8 mouse cellular contexts compared by ENCODE assay signal in the genomic region with DNA sequence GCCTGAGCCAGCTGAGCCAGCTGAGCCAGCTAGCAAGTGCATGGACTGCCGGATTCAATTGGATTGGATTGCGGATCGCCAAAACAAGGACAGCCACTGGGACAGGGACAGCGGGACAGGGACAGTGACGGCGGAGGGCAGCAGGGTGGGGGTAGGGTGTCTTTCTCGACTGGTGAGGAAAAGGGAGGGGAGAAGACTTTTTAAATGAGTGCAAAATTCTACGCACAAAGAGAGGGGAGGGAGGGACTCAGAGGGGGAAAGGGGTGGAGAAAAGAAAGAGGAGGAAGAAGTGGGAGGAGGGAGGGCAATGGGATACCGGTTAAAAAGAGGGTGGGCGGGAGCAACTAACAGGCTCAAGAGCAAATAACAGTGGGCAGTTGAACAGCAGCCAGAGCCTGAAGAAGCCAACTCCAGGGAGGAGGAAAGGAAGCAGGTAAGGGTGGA.
DNase-seq lines count a peak whose midpoint lies in the region; ATAC-seq and TF ChIP-seq lines count a peak whose summit lies in the region.

No protein-coding gene starts in this region.

- peak overlapping the region; percentile 38; the same call in 1 of the 2 replicates for H3K27ac ChIP-seq in gastrocnemius, adult 2 months
- no peak overlapping the region for H3K27ac ChIP-seq in intestine, embryonic 14.5 days (ENCODE audit: low read depth)
- H3K27ac ChIP-seq in midbrain, embryonic 11.5 days (ENCODE audit: low read depth, low read length): no peak overlapping the region

- H3K27me3 ChIP-seq in intestine, embryonic 14.5 days (replicated peaks; ENCODE audit: control insufficient read depth, insufficient read depth, low read length): 0 out of 2 replicates have a peak, but pooled peaks cover 2% of the 10 kb centered on the region
- H3K27me3 ChIP-seq in midbrain, embryonic 11.5 days (ENCODE audit: control insufficient read depth, insufficient read depth, low read length): no peaks in the 10 kb centered on the region

- no peak for ATAC-seq in intestine, embryonic 14.5 days (replicated peaks; ENCODE audit: low FRiP score, low TSS enrichment, low read depth)
- peak; percentile 64; the same call in 1 of the 2 replicates for ATAC-seq in midbrain, embryonic 11.5 days (ENCODE audit: low FRiP score)
- ATAC-seq in CD4-positive, CD25-positive, alpha-beta regulatory T cell, adult 4 months: no peak

- 0 out of 2 replicates have a peak, but pooled peaks cover 4% of the 10 kb centered on the region for H3K4me1 ChIP-seq in intestine, embryonic 14.5 days (replicated peaks; ENCODE audit: control insufficient read depth, insufficient read depth, low read length)
- peaks cover 4% of the 10 kb centered on the region; the same call in 1 of the 2 replicates for H3K4me1 ChIP-seq in midbrain, embryonic 11.5 days (ENCODE audit: control insufficient read depth, insufficient read depth, low read length)

- H3K4me3 ChIP-seq in gastrocnemius, adult 2 months: peak overlapping the region; percentile 55
- H3K4me3 ChIP-seq in intestine, embryonic 14.5 days (ENCODE audit: low read depth, low read length): peak overlapping the region; percentile 27
- peak overlapping the region; percentile 27 for H3K4me3 ChIP-seq in midbrain, embryonic 11.5 days (ENCODE audit: low read depth, low read length)

- WGBS in intestine, embryonic 14.5 days: under 1% methylated on average over 10 of the region's 10 CpGs
- under 1% methylated on average over 10 of the region's 10 CpGs for WGBS in midbrain, embryonic 11.5 days

- H3K4me2 ChIP-seq in intestine, embryonic 14.5 days (ENCODE audit: low read length): peak overlapping the region; percentile 49
- peak overlapping the region; percentile 45 for H3K4me2 ChIP-seq in midbrain, embryonic 11.5 days

- H3K36me3 ChIP-seq in intestine, embryonic 14.5 days (ENCODE audit: control insufficient read depth, insufficient read depth, low read length): no peaks in the 10 kb centered on the region
- no peaks in the 10 kb centered on the region for H3K36me3 ChIP-seq in midbrain, embryonic 11.5 days (ENCODE audit: control insufficient read depth, insufficient read depth, low read length)

- intact Hi-C loops in gastrocnemius, adult 2 months (cut with DNase I): no loop called here
- intact Hi-C loops in gastrocnemius, postnatal 36 days (cut with DNase I): no loop called here

- peak; percentile 25 for DNase-seq in gastrocnemius, adult 2 months
- DNase-seq in gastrocnemius, postnatal 36 days: no peak
- DNase-seq in embryo, embryonic 9.5 days (ENCODE audit: extremely low spot score): peak; percentile 41
- DNase-seq in intestine, embryonic 14.5 days (ENCODE audit: low spot score): no peak
- DNase-seq in midbrain, embryonic 11.5 days (ENCODE audit: low spot score, missing footprints): peak; percentile 92
- no peak for DNase-seq in ovary, postnatal 14 days (ENCODE audit: low spot score)
- no peak for DNase-seq in gastrocnemius, postnatal 10 days

- 0 out of 2 replicates have a peak overlapping the region, but pooled peaks have one; percentile 16 for H3K9ac ChIP-seq in intestine, embryonic 14.5 days (ENCODE audit: low read length)
- H3K9ac ChIP-seq in midbrain, embryonic 11.5 days (ENCODE audit: low read length): peak overlapping the region; percentile 50

- no peak for TF ChIP-seq CTCF in gastrocnemius, adult 2 months (IDR thresholded peaks at IDR 0.05)

- 0 out of 2 replicates have a peak, but pooled peaks cover 2% of the 10 kb centered on the region for H3K9me3 ChIP-seq in intestine, embryonic 14.5 days (ENCODE audit: control insufficient read depth, low read length)
- H3K9me3 ChIP-seq in midbrain, embryonic 11.5 days (ENCODE audit: control insufficient read depth, low read length): no peaks in the 10 kb centered on the region

Comparison
In these comparisons a context has a peak if more than half of its experiments do, and no peak if none do; other contexts are left out.
1. DNase-seq: peak in gastrocnemius, adult 2 months (single experiment), embryo, embryonic 9.5 days (single experiment) and midbrain, embryonic 11.5 days (single experiment); none in gastrocnemius, postnatal 36 days (0 of 2), intestine, embryonic 14.5 days (single experiment), ovary, postnatal 14 days (single experiment) and gastrocnemius, postnatal 10 days (single experiment).
2. Peak in every context shown above with its lines, with median percentiles within 50 percentile points of each other: H3K4me3 ChIP-seq.